Mouse (Mus musculus): ENCODE measurements around the gene Exosc5. TPM values are rescaled to one million over a fixed set of nuclear protein-coding genes. Genes with fewer than 3 reads are reported as not detected.

The Exosc5 gene
- polyA plus RNA-seq, 1 experiment from 2014 or later, result 88.3 TPM

DNA sequence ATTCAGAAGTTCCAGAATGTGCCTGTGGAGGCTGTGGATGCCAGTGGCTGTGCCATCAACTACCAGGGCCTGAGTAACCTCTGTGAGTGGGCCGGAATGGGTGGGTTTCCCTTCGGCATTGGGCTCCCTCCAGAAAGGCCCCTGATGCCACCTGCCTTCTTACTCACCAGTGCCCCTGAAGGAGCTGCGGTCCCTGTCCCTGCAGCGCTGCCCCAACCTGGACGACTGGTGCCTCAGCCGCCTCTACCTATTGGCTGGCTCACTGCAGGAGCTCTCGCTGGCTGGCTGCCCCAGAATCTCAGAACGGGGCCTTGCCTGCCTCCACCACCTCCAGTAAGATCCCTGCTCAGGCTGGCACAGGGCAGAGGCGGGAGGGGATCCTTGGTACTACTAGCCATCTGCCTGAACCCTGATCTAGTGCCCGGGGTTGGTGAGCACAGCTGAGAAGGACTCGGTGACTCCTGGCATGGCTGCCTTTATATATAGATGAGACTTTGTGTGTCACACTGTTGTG is 35.0 kb upstream of the Exosc5 start:
- H3K4me1 ChIP-seq, result peaks cover 27% of the 10 kb centered on the region
- no peak overlapping the region for H3K27ac ChIP-seq
- H3K4me3 ChIP-seq, result no peak overlapping the region
- no peaks in the 10 kb centered on the region for H3K9me3 ChIP-seq (replicated peaks)
- WGBS, result 88% methylated on average over 11 of the region's 11 CpGs
- peaks cover 53% of the 10 kb centered on the region for H3K36me3 ChIP-seq
- peaks cover 24% of the 10 kb centered on the region for H3K27me3 ChIP-seq (ENCODE audit: low read depth, poor library complexity, severe bottlenecking)
- no peak for DNase-seq (ENCODE audit: low spot score)

DNA sequence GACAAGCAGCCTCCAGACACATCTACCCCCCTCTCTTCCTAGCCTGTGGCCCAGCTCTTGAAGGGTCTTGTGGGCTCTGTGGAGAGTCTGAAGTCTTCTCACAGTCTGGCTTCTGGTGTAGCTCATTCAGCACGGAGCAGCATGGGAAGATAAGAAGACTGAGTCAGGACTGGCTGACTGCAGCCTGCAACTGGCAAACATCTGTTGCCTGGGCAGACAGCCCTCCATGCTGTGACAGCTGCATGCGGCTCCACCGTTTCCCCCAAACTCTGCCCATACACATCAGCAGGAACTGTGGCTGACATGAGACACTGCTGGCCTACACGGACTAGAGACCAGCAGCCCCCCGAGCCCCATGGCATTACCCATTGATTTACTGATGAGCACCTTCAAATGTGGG is 34.1 kb upstream of the Exosc5 start:
- Histone ChIP-seq H3K36me3 (peaks cover 57% of the 10 kb centered on the region), H3K27me3 (ENCODE audit: low read depth, poor library complexity, severe bottlenecking) (peaks cover 29% of the 10 kb centered on the region), H3K4me1 (peaks cover 24% of the 10 kb centered on the region), H3K4me3 (no peak overlapping the region), H3K9me3 (replicated peaks) (no peaks in the 10 kb centered on the region), H3K27ac (no peak overlapping the region)
- WGBS, result 75% methylated on average over 5 of the region's 5 CpGs
- no peak for DNase-seq (ENCODE audit: low spot score)

DNA sequence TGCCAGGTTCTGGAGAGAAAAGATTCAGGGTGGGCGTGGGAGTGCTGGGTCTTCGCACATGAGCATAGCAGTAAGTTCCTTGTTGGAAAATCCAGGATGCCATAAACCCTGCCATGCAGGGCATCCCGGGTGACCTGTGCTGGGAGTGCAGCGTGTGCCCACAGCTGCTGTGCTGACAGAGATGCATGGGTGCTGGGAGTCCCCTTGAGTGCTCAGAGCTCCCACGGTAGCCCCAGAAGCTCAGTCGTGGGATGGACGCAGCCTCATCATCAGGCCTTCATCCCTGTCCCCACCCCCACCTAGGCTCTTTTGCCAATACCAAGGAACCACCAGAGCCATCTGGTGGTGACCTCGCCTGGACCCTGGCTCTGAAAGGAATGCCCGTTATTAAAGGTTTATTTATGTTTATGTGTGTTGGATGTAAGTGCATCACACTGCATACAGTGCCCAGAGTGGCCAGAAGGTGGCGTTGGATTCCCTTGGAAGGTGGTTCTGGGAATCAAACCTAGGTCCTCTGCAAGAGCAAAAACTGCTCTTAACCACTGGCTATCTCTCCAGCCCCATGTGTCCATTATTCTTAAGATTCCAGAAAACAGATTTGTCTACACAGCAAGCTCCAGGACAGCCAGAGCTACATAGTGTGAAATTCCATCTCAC is 33.2 kb upstream of the Exosc5 start:
- H3K4me3 ChIP-seq, result no peak overlapping the region
- H3K36me3 ChIP-seq, result peaks cover 64% of the 10 kb centered on the region
- H3K4me1 ChIP-seq, result peaks cover 21% of the 10 kb centered on the region
- no peak for DNase-seq (ENCODE audit: low spot score)
- WGBS, result 70% methylated on average over 10 of the region's 10 CpGs
- no peaks in the 10 kb centered on the region for H3K9me3 ChIP-seq (replicated peaks)
- no peak overlapping the region for H3K27ac ChIP-seq
- peaks cover 29% of the 10 kb centered on the region for H3K27me3 ChIP-seq (ENCODE audit: low read depth, poor library complexity, severe bottlenecking)

DNA sequence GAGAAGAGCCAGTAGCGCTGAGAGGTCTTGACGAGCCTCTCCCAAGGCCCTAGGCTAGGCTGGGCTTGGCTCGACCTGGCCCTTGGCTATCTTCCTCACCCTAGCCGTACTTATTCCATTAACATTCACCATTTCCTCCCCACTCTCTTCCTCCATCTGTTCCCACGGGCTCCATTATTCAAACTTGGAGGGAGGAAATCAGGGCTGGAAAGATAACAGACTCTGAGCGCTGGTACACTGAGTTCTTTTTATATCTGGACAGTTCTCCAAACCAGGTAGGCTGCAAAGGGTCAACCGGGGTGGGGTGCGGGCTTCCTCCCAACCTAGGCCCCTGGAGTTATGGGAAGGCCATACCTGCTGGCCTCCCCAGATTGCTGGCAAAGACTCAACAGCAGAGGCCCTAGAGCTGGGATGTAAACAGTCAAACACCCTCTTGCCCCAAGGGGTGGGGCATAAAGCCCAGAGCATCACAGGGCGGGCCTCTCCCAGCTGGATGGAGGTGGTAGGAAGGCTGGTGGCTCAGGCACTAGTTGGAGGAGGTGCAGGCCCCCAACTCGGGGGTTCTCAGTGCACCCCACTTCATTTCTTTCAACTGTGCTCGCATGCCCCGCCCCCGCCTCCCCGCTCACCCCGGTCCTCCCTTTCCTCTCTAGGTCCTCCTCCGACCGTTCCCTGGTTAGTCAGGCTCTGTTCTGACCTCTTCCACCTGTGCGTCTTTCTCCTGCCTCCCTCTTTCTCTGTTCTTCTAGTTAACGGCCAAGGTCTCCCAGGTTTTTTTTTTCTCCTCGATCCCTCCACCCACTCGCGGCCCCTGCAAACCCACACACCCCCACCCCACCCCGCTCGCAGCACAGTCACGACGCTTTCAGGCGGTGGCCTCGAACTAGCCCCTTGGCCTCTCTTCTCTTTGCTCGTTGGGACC is 32.2 kb upstream of the Exosc5 start, which contains the start of gene B3gnt8:
B3gnt8 (plus strand) TSS at position 146 of the 922 bp plus-strand sequence.
- peak within 1 kb of the TSS; percentile 77 for H3K27ac ChIP-seq
- WGBS, result 20% methylated on average over 29 of the region's 29 CpGs
- H3K36me3 ChIP-seq, result peaks cover 64% of the 10 kb centered on the region
- DNase-seq (ENCODE audit: low spot score), result no peak
- H3K4me3 ChIP-seq, result peak within 1 kb of the TSS; percentile 53
- peaks cover 21% of the 10 kb centered on the region for H3K4me1 ChIP-seq
- H3K27me3 ChIP-seq (ENCODE audit: low read depth, poor library complexity, severe bottlenecking), result peaks cover 29% of the 10 kb centered on the region
- no peaks in the 10 kb centered on the region for H3K9me3 ChIP-seq (replicated peaks)

DNA sequence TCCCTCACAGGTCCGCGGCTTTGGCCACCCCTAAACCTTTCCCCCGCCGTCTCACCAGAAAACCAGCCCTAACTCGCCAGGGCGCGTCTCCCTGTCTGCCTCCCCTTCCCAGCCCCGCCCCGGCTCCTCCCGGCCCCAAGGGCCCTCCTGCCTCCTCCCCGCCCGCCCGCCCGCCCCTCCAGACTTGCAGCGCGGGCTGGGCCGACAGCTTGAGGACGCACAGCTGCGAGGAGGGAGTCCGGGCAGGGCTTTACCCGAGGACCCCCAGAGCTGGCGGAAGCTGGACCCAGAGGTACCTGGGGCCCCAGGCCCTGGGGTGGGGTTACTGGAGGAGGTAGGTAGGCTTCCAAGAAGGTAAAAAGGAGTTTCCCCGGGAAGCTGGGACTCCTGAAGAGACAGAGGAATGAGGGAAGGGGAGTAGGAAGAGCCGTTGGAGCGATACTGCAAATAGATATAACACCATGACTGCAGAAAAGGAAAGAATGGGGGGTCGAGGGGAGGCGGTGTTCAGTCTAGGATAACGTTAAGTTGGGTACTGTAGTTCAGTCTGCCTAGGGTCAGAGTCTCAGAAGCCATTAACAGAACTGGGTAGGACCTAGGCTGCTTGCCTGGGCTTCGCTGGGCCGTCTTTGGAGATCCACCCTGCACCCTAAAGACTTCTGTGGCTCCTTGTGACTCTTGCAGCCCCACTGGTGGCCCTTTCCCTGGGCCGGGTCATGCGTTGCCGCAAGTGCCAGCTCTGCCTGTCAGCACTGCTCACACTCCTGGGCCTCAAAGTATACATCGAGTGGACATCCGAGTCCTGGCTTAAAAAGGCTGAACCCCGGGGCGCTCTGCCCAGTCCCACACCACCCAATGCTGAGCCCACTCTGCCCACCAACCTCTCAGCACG is 31.3 kb upstream of the Exosc5 start:
- Histone ChIP-seq H3K4me1 (peaks cover 21% of the 10 kb centered on the region), H3K27me3 (ENCODE audit: low read depth, poor library complexity, severe bottlenecking) (peaks cover 29% of the 10 kb centered on the region), H3K9me3 (replicated peaks) (no peaks in the 10 kb centered on the region), H3K4me3 (peak overlapping the region; percentile 53), H3K27ac (peak overlapping the region; percentile 77), H3K36me3 (peaks cover 65% of the 10 kb centered on the region)
- WGBS, result 18% methylated on average over 38 of the region's 38 CpGs
- peak; percentile 74 for DNase-seq (ENCODE audit: low spot score)

DNA sequence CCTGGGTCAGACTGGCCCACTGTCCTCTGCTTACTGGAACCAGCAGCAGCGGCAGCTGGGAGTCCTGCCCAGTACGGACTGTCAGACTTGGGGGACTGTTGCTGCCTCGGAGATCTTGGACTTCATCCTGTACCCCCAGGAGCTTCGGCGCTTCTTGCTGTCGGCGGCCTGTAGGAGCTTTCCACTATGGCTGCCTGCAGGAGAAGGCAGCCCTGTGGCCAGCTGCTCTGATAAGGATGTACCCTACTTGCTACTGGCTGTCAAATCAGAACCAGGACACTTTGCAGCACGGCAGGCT is 30.7 kb upstream of the Exosc5 start:
- peaks cover 21% of the 10 kb centered on the region for H3K4me1 ChIP-seq
- H3K36me3 ChIP-seq, result peaks cover 66% of the 10 kb centered on the region
- peaks cover 29% of the 10 kb centered on the region for H3K27me3 ChIP-seq (ENCODE audit: low read depth, poor library complexity, severe bottlenecking)
- WGBS, result 61% methylated on average over 8 of the region's 8 CpGs
- DNase-seq (ENCODE audit: low spot score), result no peak
- H3K4me3 ChIP-seq, result peak overlapping the region; percentile 53; the same call in 1 of the 2 replicates
- H3K27ac ChIP-seq, result peak overlapping the region; percentile 77; the same call in 1 of the 2 replicates
- no peaks in the 10 kb centered on the region for H3K9me3 ChIP-seq (replicated peaks)

DNA sequence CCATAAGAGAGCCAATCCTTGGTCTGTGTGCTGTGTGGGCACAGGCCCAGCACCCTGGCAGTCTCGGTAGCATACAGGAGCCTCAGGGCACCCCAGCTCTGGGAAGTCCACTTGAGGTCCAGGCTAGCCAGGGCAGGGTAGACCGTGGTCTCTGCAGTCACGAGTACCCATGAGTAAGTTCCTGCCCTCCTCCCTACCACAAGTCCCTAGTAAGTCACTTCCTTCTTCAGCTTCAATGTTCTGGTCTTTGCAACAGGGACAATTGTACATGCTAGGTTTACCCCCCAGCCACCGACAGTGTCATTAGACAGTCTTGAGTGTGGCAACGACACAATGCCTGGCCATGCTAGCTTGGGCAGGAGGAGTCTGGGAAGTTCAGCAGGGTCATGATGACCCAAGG is 26.3 kb upstream of the Exosc5 start:
- Histone ChIP-seq H3K4me1 (peaks cover 6% of the 10 kb centered on the region), H3K4me3 (no peak overlapping the region), H3K27me3 (ENCODE audit: low read depth, poor library complexity, severe bottlenecking) (peaks cover 18% of the 10 kb centered on the region), H3K9me3 (replicated peaks) (no peaks in the 10 kb centered on the region), H3K27ac (no peak overlapping the region), H3K36me3 (peaks cover 50% of the 10 kb centered on the region)
- 92% methylated on average over 5 of the region's 5 CpGs for WGBS
- no peak for DNase-seq (ENCODE audit: low spot score)

DNA sequence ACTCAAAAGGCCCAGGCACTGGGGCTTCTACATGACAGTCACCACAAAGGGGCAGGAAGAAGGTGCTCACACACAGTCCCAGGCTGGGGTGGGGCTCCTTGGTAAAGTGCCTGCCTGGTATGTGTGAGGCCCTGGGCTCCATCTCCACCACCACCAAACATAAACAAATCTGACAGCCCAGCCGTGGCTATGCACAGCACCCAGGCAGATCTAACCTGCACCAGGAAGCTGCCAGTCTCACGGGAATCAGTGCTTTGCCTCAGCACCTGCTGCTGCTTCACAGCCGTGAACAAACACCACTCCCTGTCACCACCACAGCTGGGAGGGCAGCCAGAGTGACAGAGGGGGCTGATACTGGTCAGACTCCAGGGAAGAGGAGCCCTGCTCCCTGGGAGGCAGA is 22.6 kb upstream of the Exosc5 start:
- WGBS, result 56% methylated on average over 3 of the region's 3 CpGs
- Histone ChIP-seq H3K27me3 (ENCODE audit: low read depth, poor library complexity, severe bottlenecking) (no peaks in the 10 kb centered on the region), H3K36me3 (peaks cover 56% of the 10 kb centered on the region), H3K9me3 (replicated peaks) (no peaks in the 10 kb centered on the region), H3K4me1 (no peaks in the 10 kb centered on the region), H3K27ac (no peak overlapping the region), H3K4me3 (no peak overlapping the region)
- DNase-seq (ENCODE audit: low spot score), result no peak

DNA sequence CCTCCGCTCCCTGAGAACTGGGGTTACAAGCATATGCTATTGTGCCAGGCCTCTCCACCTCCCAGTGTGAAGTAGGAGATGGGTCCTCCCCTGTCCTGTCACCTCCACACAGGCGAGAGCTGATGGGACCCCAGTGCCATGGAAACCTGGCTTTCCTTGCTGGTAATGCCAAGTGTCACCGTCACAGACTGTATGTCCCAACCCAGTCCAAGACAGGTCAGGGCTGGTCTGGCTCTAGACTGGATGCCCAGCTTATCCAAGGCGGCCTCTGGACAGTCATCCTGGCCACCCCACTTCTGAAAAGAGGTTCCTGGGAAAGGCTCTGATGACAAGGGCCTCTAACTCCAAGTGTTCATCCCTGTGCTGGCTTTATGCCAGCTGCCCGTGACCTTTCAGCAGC is 21.9 kb upstream of the Exosc5 start:
- WGBS, result 92% methylated on average over 5 of the region's 5 CpGs
- DNase-seq (ENCODE audit: low spot score), result no peak
- Histone ChIP-seq H3K4me1 (no peaks in the 10 kb centered on the region), H3K4me3 (no peak overlapping the region), H3K27ac (no peak overlapping the region), H3K36me3 (peaks cover 49% of the 10 kb centered on the region), H3K27me3 (ENCODE audit: low read depth, poor library complexity, severe bottlenecking) (no peaks in the 10 kb centered on the region), H3K9me3 (replicated peaks) (no peaks in the 10 kb centered on the region)

DNA sequence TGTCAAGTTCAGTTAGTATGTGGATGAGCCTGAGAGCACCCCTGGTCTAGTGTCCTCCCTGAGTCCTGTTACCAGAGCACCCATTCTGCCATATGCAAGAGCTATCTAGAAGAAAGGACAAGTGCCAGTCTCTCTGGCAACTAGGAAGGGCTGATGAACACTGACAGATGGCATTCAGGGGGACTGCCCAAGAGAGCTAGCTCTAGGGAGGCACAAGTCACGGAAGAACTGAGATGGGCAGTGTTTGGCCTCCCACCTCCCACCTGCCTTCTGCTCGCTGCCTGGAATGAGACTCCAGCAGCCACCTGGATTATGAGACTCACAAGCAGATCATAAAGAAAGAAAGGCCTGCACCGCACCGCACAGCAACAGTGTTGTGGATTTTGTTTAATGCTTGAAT is 19.2 kb upstream of the Exosc5 start:
- Histone ChIP-seq H3K4me3 (no peak overlapping the region), H3K4me1 (no peaks in the 10 kb centered on the region), H3K27me3 (ENCODE audit: low read depth, poor library complexity, severe bottlenecking) (no peaks in the 10 kb centered on the region), H3K27ac (no peak overlapping the region), H3K36me3 (peaks cover 37% of the 10 kb centered on the region), H3K9me3 (replicated peaks) (no peaks in the 10 kb centered on the region)
- WGBS, result 90% methylated on average over 4 of the region's 4 CpGs
- no peak for DNase-seq (ENCODE audit: low spot score)

DNA sequence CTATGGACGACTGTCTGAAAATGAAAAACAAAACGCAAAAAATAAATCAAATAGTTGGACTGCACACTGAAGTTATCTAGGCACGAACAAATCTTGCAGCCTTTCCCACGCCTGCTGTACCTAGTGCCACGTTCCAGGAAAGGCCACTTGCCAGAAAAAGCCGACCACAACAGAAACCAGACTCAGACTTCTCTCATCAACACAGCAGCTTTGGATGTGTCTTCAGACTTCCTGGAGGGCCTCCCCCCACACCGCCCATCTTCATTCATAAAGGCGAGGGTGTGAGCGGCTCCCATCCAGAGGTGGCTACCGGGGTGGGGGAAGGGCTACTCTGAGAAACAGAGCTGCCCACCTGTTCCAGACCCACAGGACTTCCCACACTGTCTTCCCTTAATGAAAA is 14.8 kb upstream of the Exosc5 start:
- H3K36me3 ChIP-seq, result peaks cover 16% of the 10 kb centered on the region; the same call in 1 of the 2 replicates
- no peak for DNase-seq (ENCODE audit: low spot score)
- H3K27me3 ChIP-seq (ENCODE audit: low read depth, poor library complexity, severe bottlenecking), result no peaks in the 10 kb centered on the region
- H3K4me3 ChIP-seq, result no peak overlapping the region
- WGBS, result 85% methylated on average over 10 of the region's 10 CpGs
- H3K27ac ChIP-seq, result no peak overlapping the region
- H3K4me1 ChIP-seq, result no peaks in the 10 kb centered on the region
- H3K9me3 ChIP-seq (replicated peaks), result no peaks in the 10 kb centered on the region

DNA sequence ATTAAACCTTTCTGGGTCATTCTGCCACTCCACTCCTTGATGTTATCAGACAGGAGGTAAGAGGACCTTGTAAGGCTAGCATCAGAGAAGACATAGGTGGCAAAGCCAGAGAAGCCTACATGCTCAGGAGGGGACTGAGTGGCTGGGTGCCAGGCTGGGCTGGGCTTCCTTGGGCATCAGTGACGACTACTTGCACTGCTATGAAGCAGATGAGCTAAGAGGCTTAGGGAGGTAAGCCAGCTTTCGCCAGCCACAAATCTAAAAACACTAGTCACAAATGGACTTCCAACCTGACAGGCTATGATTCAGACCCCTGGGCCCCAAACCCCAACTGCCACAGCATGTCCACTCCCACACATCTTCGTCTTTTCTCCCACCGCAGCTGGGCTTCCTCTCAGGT is 14.3 kb upstream of the Exosc5 start:
- no peaks in the 10 kb centered on the region for H3K4me1 ChIP-seq
- H3K27ac ChIP-seq, result no peak overlapping the region
- DNase-seq (ENCODE audit: low spot score), result no peak
- peaks cover 14% of the 10 kb centered on the region; the same call in 1 of the 2 replicates for H3K36me3 ChIP-seq
- H3K9me3 ChIP-seq (replicated peaks), result no peaks in the 10 kb centered on the region
- no peak overlapping the region for H3K4me3 ChIP-seq
- WGBS, result 88% methylated on average over 4 of the region's 4 CpGs
- no peaks in the 10 kb centered on the region for H3K27me3 ChIP-seq (ENCODE audit: low read depth, poor library complexity, severe bottlenecking)

All from limb, embryonic 10.5 days (tissue).